Comparison of ENCODE assay signal across 8 mouse cellular contexts in genomic region chr13:99837772-99838425, GRCm38 (mm10).
DNase-seq lines count a peak whose midpoint lies in the region; ATAC-seq and TF ChIP-seq lines count a peak whose summit lies in the region.

No protein-coding gene starts in this region.

- 39% methylated on average over 11 of the region's 11 CpGs for WGBS in embryonic facial prominence, embryonic 14.5 days
- WGBS in heart, embryonic 10.5 days = 35% methylated on average over 11 of the region's 11 CpGs
- 42% methylated on average over 11 of the region's 11 CpGs for WGBS in kidney, embryonic 16.5 days
- WGBS in limb, embryonic 14.5 days = 34% methylated on average over 11 of the region's 11 CpGs
- 38% methylated on average over 11 of the region's 11 CpGs for WGBS in neural tube, embryonic 12.5 days

- DNase-seq in adrenal gland, postnatal 4 days (ENCODE audit: low spot score in 2 of 2) = peak; percentile 19 to 30
- DNase-seq in embryonic facial prominence, embryonic 14.5 days (ENCODE audit: low spot score) = peak; percentile 93
- no peak for DNase-seq in heart, embryonic 10.5 days (ENCODE audit: low spot score)
- DNase-seq in limb, embryonic 14.5 days (ENCODE audit: low spot score) = peak; percentile 91
- peak; percentile 49 for DNase-seq in thymus, postnatal 4 days

- H3K79me2 ChIP-seq in C2C12 (ENCODE audit: control insufficient read depth, insufficient read depth) = no peaks in the 10 kb centered on the region

- H3K4me3 ChIP-seq in C2C12 (ENCODE audit: insufficient read depth, poor library complexity, severe bottlenecking) = no peak overlapping the region
- H3K4me3 ChIP-seq in embryonic facial prominence, embryonic 14.5 days (ENCODE audit: low read depth, low read length) = no peak overlapping the region
- H3K4me3 ChIP-seq in heart, embryonic 10.5 days = no peak overlapping the region
- no peak overlapping the region for H3K4me3 ChIP-seq in kidney, embryonic 16.5 days (ENCODE audit: low read length)
- no peak overlapping the region for H3K4me3 ChIP-seq in limb, embryonic 14.5 days (replicated peaks; ENCODE audit: low read length)
- H3K4me3 ChIP-seq in neural tube, embryonic 12.5 days = no peak overlapping the region

- H3K27me3 ChIP-seq in C2C12 (ENCODE audit: control insufficient read depth, insufficient read depth, insufficient read length) = no peaks in the 10 kb centered on the region
- no peaks in the 10 kb centered on the region for H3K27me3 ChIP-seq in embryonic facial prominence, embryonic 14.5 days (replicated peaks; ENCODE audit: control insufficient read depth, insufficient read depth, low read length)
- H3K27me3 ChIP-seq in heart, embryonic 10.5 days (ENCODE audit: insufficient read depth, poor library complexity, severe bottlenecking) = no peaks in the 10 kb centered on the region
- no peaks in the 10 kb centered on the region for H3K27me3 ChIP-seq in kidney, embryonic 16.5 days (ENCODE audit: insufficient read depth, low read length)
- no peaks in the 10 kb centered on the region for H3K27me3 ChIP-seq in limb, embryonic 14.5 days (ENCODE audit: control insufficient read depth, insufficient read depth, low read length)
- no peaks in the 10 kb centered on the region for H3K27me3 ChIP-seq in neural tube, embryonic 12.5 days (replicated peaks)

- H3K9me3 ChIP-seq in embryonic facial prominence, embryonic 14.5 days (ENCODE audit: control insufficient read depth, low read length) = peaks cover 17% of the 10 kb centered on the region
- H3K9me3 ChIP-seq in heart, embryonic 10.5 days = peaks cover 10% of the 10 kb centered on the region
- peaks cover 11% of the 10 kb centered on the region; the same call in 1 of the 2 replicates for H3K9me3 ChIP-seq in kidney, embryonic 16.5 days (ENCODE audit: low read length)
- 0 out of 2 replicates have a peak, but pooled peaks cover 9% of the 10 kb centered on the region for H3K9me3 ChIP-seq in limb, embryonic 14.5 days (ENCODE audit: control insufficient read depth, low read length)
- peaks cover 4% of the 10 kb centered on the region for H3K9me3 ChIP-seq in neural tube, embryonic 12.5 days

- peak; percentile 15 for TF ChIP-seq CTCF in C2C12 (IDR thresholded peaks at IDR 0.05; ENCODE audit: control insufficient read depth, insufficient read depth, insufficient read length)

- no peaks in the 10 kb centered on the region for H3K4me1 ChIP-seq in embryonic facial prominence, embryonic 14.5 days (ENCODE audit: control insufficient read depth, insufficient read depth, low read length)
- peaks cover 7% of the 10 kb centered on the region; the same call in 1 of the 2 replicates for H3K4me1 ChIP-seq in heart, embryonic 10.5 days
- H3K4me1 ChIP-seq in kidney, embryonic 16.5 days (ENCODE audit: insufficient read depth, low read length) = peaks cover 15% of the 10 kb centered on the region; the same call in 1 of the 2 replicates
- peaks cover 7% of the 10 kb centered on the region for H3K4me1 ChIP-seq in limb, embryonic 14.5 days (ENCODE audit: control insufficient read depth, insufficient read depth, low read length)
- peaks cover 31% of the 10 kb centered on the region for H3K4me1 ChIP-seq in neural tube, embryonic 12.5 days

- ATAC-seq in embryonic facial prominence, embryonic 14.5 days (ENCODE audit: low read depth) = peak; percentile 91
- ATAC-seq in kidney, embryonic 16.5 days (ENCODE audit: low FRiP score, low TSS enrichment) = peak; percentile 69; the same call in 1 of the 2 replicates
- ATAC-seq in limb, embryonic 14.5 days (ENCODE audit: low FRiP score, low read depth) = peak; percentile 71
- ATAC-seq in neural tube, embryonic 12.5 days (ENCODE audit: low FRiP score, low read depth) = peak; percentile 79

- no peak overlapping the region for H3ac ChIP-seq in C2C12 (ENCODE audit: control insufficient read depth, insufficient read length, low read depth)

- no peak overlapping the region for H3K4me2 ChIP-seq in embryonic facial prominence, embryonic 14.5 days (ENCODE audit: low read depth, low read length)
- no peak overlapping the region for H3K4me2 ChIP-seq in kidney, embryonic 16.5 days (replicated peaks; ENCODE audit: low read depth, low read length)
- H3K4me2 ChIP-seq in limb, embryonic 14.5 days (replicated peaks; ENCODE audit: low read depth, low read length, severe bottlenecking) = no peak overlapping the region
- no peak overlapping the region for H3K4me2 ChIP-seq in neural tube, embryonic 12.5 days (replicated peaks)

- no peak overlapping the region for H3K9ac ChIP-seq in embryonic facial prominence, embryonic 14.5 days (ENCODE audit: low read depth, low read length)
- H3K9ac ChIP-seq in kidney, embryonic 16.5 days (replicated peaks; ENCODE audit: low read length) = no peak overlapping the region
- H3K9ac ChIP-seq in limb, embryonic 14.5 days (ENCODE audit: low read depth, low read length, severe bottlenecking) = no peak overlapping the region
- H3K9ac ChIP-seq in neural tube, embryonic 12.5 days = no peak overlapping the region

- no peaks in the 10 kb centered on the region for H3K36me3 ChIP-seq in C2C12 (ENCODE audit: control insufficient read depth, insufficient read depth)
- no peaks in the 10 kb centered on the region for H3K36me3 ChIP-seq in embryonic facial prominence, embryonic 14.5 days (ENCODE audit: control insufficient read depth, insufficient read depth, low read length)
- H3K36me3 ChIP-seq in heart, embryonic 10.5 days = no peaks in the 10 kb centered on the region
- H3K36me3 ChIP-seq in kidney, embryonic 16.5 days (ENCODE audit: insufficient read depth, low read length) = no peaks in the 10 kb centered on the region
- no peaks in the 10 kb centered on the region for H3K36me3 ChIP-seq in limb, embryonic 14.5 days (ENCODE audit: control insufficient read depth, insufficient read depth, low read length)
- no peaks in the 10 kb centered on the region for H3K36me3 ChIP-seq in neural tube, embryonic 12.5 days

- no peaks in the 10 kb centered on the region for H3K79me3 ChIP-seq in C2C12 (ENCODE audit: low read depth)

- TF ChIP-seq POLR2A in limb, embryonic 14.5 days (IDR thresholded peaks at IDR 0.05; ENCODE audit: borderline replicate concordance, extremely low read depth, insufficient read depth, insufficient read length) = no peak

- H3K27ac ChIP-seq in embryonic facial prominence, embryonic 14.5 days (replicated peaks; ENCODE audit: low read depth, low read length) = no peak overlapping the region
- H3K27ac ChIP-seq in heart, embryonic 10.5 days = peak overlapping the region; percentile 29; the same call in 1 of the 2 replicates
- no peak overlapping the region for H3K27ac ChIP-seq in kidney, embryonic 16.5 days (ENCODE audit: low read length)
- H3K27ac ChIP-seq in limb, embryonic 14.5 days (replicated peaks; ENCODE audit: low read depth, low read length) = no peak overlapping the region
- no peak overlapping the region for H3K27ac ChIP-seq in neural tube, embryonic 12.5 days

TF ChIP-seq in C2C12, 6 proteins besides CTCF, POLR2A, EP300 and RAD21:
- TF ChIP-seq MYOD1 (IDR thresholded peaks at IDR 0.05; ENCODE audit: control insufficient read depth, insufficient read length, low read depth) (no peak), USF1 (IDR thresholded peaks at IDR 0.05; ENCODE audit: low read depth) (no peak), MAX (IDR thresholded peaks at IDR 0.05) (no peak), CEBPB (IDR thresholded peaks at IDR 0.05; ENCODE audit: low read depth) (no peak), MYOG (IDR thresholded peaks at IDR 0.05; ENCODE audit: control insufficient read depth, extremely low read depth, insufficient read length) (no peak), FOSL1 (IDR thresholded peaks at IDR 0.05; ENCODE audit: insufficient read depth, low read length, poor library complexity, severe bottlenecking) (no peak)
